Comparison of ENCODE assay signal across 8 mouse cellular contexts in genomic region chrX:143739171-143739570, GRCm38 (mm10).
DNase-seq lines count a peak whose midpoint lies in the region; ATAC-seq and TF ChIP-seq lines count a peak whose summit lies in the region.
"Had no signal": no experiment of that assay in that cellular context is flagged by ENCODE, and none has a peak within 500 bp of the region (broad histone marks: within the 10 kb centered on the region; RNA-seq: fewer than 3 reads in every experiment).

No protein-coding gene starts in this region.

- H3K9me3 ChIP-seq in ES-Bruce4 (replicated peaks; ENCODE audit: control insufficient read depth, insufficient read depth, low read length, poor library complexity, severe bottlenecking), result no peaks in the 10 kb centered on the region
- H3K9me3 ChIP-seq in forebrain, embryonic 16.5 days (ENCODE audit: control insufficient read depth, low read length), result no peaks in the 10 kb centered on the region
- H3K9me3 ChIP-seq in lung, postnatal 0 days (ENCODE audit: low read length), result no peaks in the 10 kb centered on the region
- H3K9me3 ChIP-seq: limb, embryonic 12.5 days had no signal

- no peak overlapping the region for H3K9ac ChIP-seq in ES-Bruce4 (ENCODE audit: low read depth, poor library complexity, severe bottlenecking)
- H3K9ac ChIP-seq in forebrain, embryonic 16.5 days (replicated peaks; ENCODE audit: low read depth, low read length), result no peak overlapping the region
- no peak overlapping the region for H3K9ac ChIP-seq in lung, postnatal 0 days (replicated peaks; ENCODE audit: low read depth)
- H3K9ac ChIP-seq: limb, embryonic 12.5 days had no signal

- H3K27ac ChIP-seq in ES-Bruce4 (ENCODE audit: insufficient read depth, low read length), result no peak overlapping the region
- H3K27ac ChIP-seq in forebrain, embryonic 16.5 days (ENCODE audit: low read length), result no peak overlapping the region
- H3K27ac ChIP-seq in lung, postnatal 0 days (ENCODE audit: low read length), result no peak overlapping the region
- H3K27ac ChIP-seq: limb, embryonic 12.5 days had no signal

- no peak for TF ChIP-seq EP300 in ES-Bruce4 (IDR thresholded peaks at IDR 0.05; ENCODE audit: insufficient read depth, low read depth, low read length)
- no peak for TF ChIP-seq EP300 in lung, postnatal 0 days (IDR thresholded peaks at IDR 0.05)

- no peak for TF ChIP-seq POLR2A in ES-Bruce4 (IDR thresholded peaks at IDR 0.05; ENCODE audit: insufficient read depth, low read length)

- no peaks in the 10 kb centered on the region for H3K36me3 ChIP-seq in ES-Bruce4 (ENCODE audit: control insufficient read depth, insufficient read depth, low read length, poor library complexity, severe bottlenecking)
- no peaks in the 10 kb centered on the region for H3K36me3 ChIP-seq in forebrain, embryonic 16.5 days (ENCODE audit: control insufficient read depth, insufficient read depth)
- no peaks in the 10 kb centered on the region for H3K36me3 ChIP-seq in lung, postnatal 0 days (ENCODE audit: insufficient read depth, low read length)
- H3K36me3 ChIP-seq: limb, embryonic 12.5 days had no signal

- no peaks in the 10 kb centered on the region for H3K27me3 ChIP-seq in ES-Bruce4 (ENCODE audit: control insufficient read depth, insufficient read depth, low read length, poor library complexity, severe bottlenecking)
- H3K27me3 ChIP-seq in forebrain, embryonic 16.5 days (replicated peaks; ENCODE audit: control insufficient read depth, insufficient read depth, low read length), result no peaks in the 10 kb centered on the region
- H3K27me3 ChIP-seq in lung, postnatal 0 days (replicated peaks; ENCODE audit: insufficient read depth, low read length), result no peaks in the 10 kb centered on the region
- H3K27me3 ChIP-seq: limb, embryonic 12.5 days had no signal

- no peak overlapping the region for H3K4me3 ChIP-seq in ES-Bruce4 (ENCODE audit: low read depth, low read length)
- H3K4me3 ChIP-seq in forebrain, embryonic 16.5 days (replicated peaks; ENCODE audit: low read length), result no peak overlapping the region
- no peak overlapping the region for H3K4me3 ChIP-seq in lung, postnatal 0 days (ENCODE audit: low read depth, low read length)
- H3K4me3 ChIP-seq: limb, embryonic 12.5 days had no signal

- H3K4me2 ChIP-seq in forebrain, embryonic 16.5 days (ENCODE audit: low read length), result no peak overlapping the region
- H3K4me2 ChIP-seq in lung, postnatal 0 days (replicated peaks; ENCODE audit: low read depth, low read length), result no peak overlapping the region
- H3K4me2 ChIP-seq: limb, embryonic 12.5 days had no signal

- no peaks in the 10 kb centered on the region for H3K4me1 ChIP-seq in ES-Bruce4 (ENCODE audit: control insufficient read depth, insufficient read depth, low read length)
- no peaks in the 10 kb centered on the region for H3K4me1 ChIP-seq in forebrain, embryonic 16.5 days (replicated peaks; ENCODE audit: control insufficient read depth, insufficient read depth, low read length)
- H3K4me1 ChIP-seq in lung, postnatal 0 days (ENCODE audit: insufficient read depth, low read depth, low read length), result no peaks in the 10 kb centered on the region
- H3K4me1 ChIP-seq: limb, embryonic 12.5 days had no signal

- peak; percentile 23 for TF ChIP-seq CTCF in ES-Bruce4 (IDR thresholded peaks at IDR 0.05; ENCODE audit: low read depth, low read length)
- peak; percentile 71 for TF ChIP-seq CTCF in lung, postnatal 0 days (IDR thresholded peaks at IDR 0.05)

- DNase-seq in kidney, adult 8-10 months, result peak; percentile 1 to 12
- DNase-seq in kidney, adult 11 months, result no peak
- peak; percentile 55 for DNase-seq in adipocyte (ENCODE audit: low spot score)
- DNase-seq in lung, postnatal 0 days (ENCODE audit: low spot score), result peak; percentile 59

- WGBS in forebrain, embryonic 16.5 days, result 27% methylated on average over 2 of the region's 2 CpGs
- 17% methylated on average over 2 of the region's 2 CpGs for WGBS in lung, postnatal 0 days

- peak; percentile 63; the same call in 1 of the 2 replicates for ATAC-seq in forebrain, embryonic 16.5 days
- ATAC-seq in lung, postnatal 0 days, result no peak
- ATAC-seq in CD4-positive, CD25-positive, alpha-beta regulatory T cell, adult 4 months, result no peak
